Mouse (Mus musculus) ES-Bruce4 (cell line): ENCODE results near the gene Nrxn3.

Experiments
- CTCF ChIP-seq: IDR thresholded peaks from one replicate; pipeline ENCODE4 v1.8.1; 2011; ENCODE audit warnings: low read depth, low read length
- POLR2A ChIP-seq: IDR thresholded peaks from one replicate; pipeline ENCODE4 v1.8.1; 2011; ENCODE audit warnings: low read length; ENCODE audit not compliant: insufficient read depth

- no peak for TF ChIP-seq POLR2A
- no peak for TF ChIP-seq CTCF
Measured at GRCm38 (mm10) chr12:88952937-88953600, 230.4 kb downstream of the Nrxn3 start.
